17 mouse cellular contexts compared by ENCODE assay signal in genomic region chr11:81106949-81107348, GRCm38 (mm10).
"Had no signal": no experiment of that assay in that cellular context is flagged by ENCODE, and none has a peak within 500 bp of the region (broad histone marks: within the 10 kb centered on the region; RNA-seq: fewer than 3 reads in every experiment).

No protein-coding gene starts in this region.

- DNase-seq: left cerebral cortex, postnatal 4 days; liver; liver, embryonic 13.5 days; liver, postnatal 0 days; lung, adult 18-20 months; lung, adult 2 months; lung, embryonic 14.5 days; lung, postnatal 10 days; lung, postnatal 14 days; lung, postnatal 36 days; lung, postnatal 4 days; midbrain, embryonic 14.5 days had no signal

- ATAC-seq: liver, embryonic 12.5 days; liver, postnatal 0 days; lung, postnatal 0 days; midbrain, embryonic 13.5 days; midbrain, embryonic 15.5 days; midbrain, embryonic 16.5 days had no signal
